Mouse (Mus musculus) yolk sac, embryonic 10.5 days (tissue): ENCODE measurements around the gene Peli2.
A peak's percentile ranks its signal among the peaks of the same experiment; 100 is the strongest.
"Not testable (repeated sequence)": the region's sequence is repeated elsewhere in the genome, so short reads cannot be mapped to it uniquely, and the experiment has no call there.

ENCODE experiments used
- DNase-seq: peaks from one replicate; pipeline ENCODE4 v3.0.0-alpha.2; 2017; ENCODE audit warnings: low spot score

Gene Peli2

GRCm38 (mm10) chr14:48120752-48121528 lies at the start of gene Peli2:
Gene Peli2 (plus strand): TSS chr14:48120823.
- DNase-seq, result peak; percentile 79

- DNase-seq, result no peak
Measured at GRCm38 (mm10) chr14:48072104-48072503, 48.5 kb upstream of the Peli2 start.

- DNase-seq, result peak; percentile 82
Measured at GRCm38 (mm10) chr14:48073247-48074161, 47.1 kb upstream of the Peli2 start.

GRCm38 (mm10) chr14:48079574-48079973 lies 41.0 kb upstream of the Peli2 start:
- DNase-seq, result not testable (repeated sequence)

- DNase-seq, result no peak
Measured at GRCm38 (mm10) chr14:48083836-48084812, 36.5 kb upstream of the Peli2 start.

GRCm38 (mm10) chr14:48086682-48087297 lies 33.8 kb upstream of the Peli2 start:
- DNase-seq, result no peak

GRCm38 (mm10) chr14:48087298-48087830 lies 33.3 kb upstream of the Peli2 start:
- DNase-seq, result no peak

- no peak for DNase-seq
Measured at GRCm38 (mm10) chr14:48090465-48090864, 30.2 kb upstream of the Peli2 start.

- no peak for DNase-seq
Measured at GRCm38 (mm10) chr14:48091160-48091559, 29.5 kb upstream of the Peli2 start.

- peak; percentile 30 for DNase-seq
Measured at GRCm38 (mm10) chr14:48098253-48098652, 22.4 kb upstream of the Peli2 start.

GRCm38 (mm10) chr14:48099354-48099753 lies 21.3 kb upstream of the Peli2 start:
- DNase-seq, result no peak

GRCm38 (mm10) chr14:48106453-48106852 lies 14.2 kb upstream of the Peli2 start:
- no peak for DNase-seq

- DNase-seq, result no peak
Measured at GRCm38 (mm10) chr14:48117986-48118385, 2.6 kb upstream of the Peli2 start.

- DNase-seq, result no peak
Measured at GRCm38 (mm10) chr14:48119012-48119647, 1.5 kb upstream of the Peli2 start.

- DNase-seq, result no peak
Measured at GRCm38 (mm10) chr14:48119648-48120270, 864 bp upstream of the Peli2 start.

GRCm38 (mm10) chr14:48120443-48120751 lies 226 bp upstream of the Peli2 start:
- no peak for DNase-seq

- no peak for DNase-seq
Measured at GRCm38 (mm10) chr14:48121529-48122517, 1.2 kb downstream of the Peli2 start.

- DNase-seq, result no peak
Measured at GRCm38 (mm10) chr14:48124011-48124410, 3.4 kb downstream of the Peli2 start.

- DNase-seq, result no peak
Measured at GRCm38 (mm10) chr14:48124816-48125215, 4.2 kb downstream of the Peli2 start.
